9 mouse cellular contexts compared by ENCODE assay signal in genomic region chr4:44982440-44983130, GRCm38 (mm10). TPM values are rescaled to one million over a fixed set of nuclear protein-coding genes. Genes with fewer than 3 reads are reported as not detected.
DNase-seq lines count a peak whose midpoint lies in the region; ATAC-seq and TF ChIP-seq lines count a peak whose summit lies in the region.
"Had no signal": no experiment of that assay in that cellular context is flagged by ENCODE, and none has a peak within 500 bp of the region (broad histone marks: within the 10 kb centered on the region; RNA-seq: fewer than 3 reads in every experiment).

No protein-coding gene starts in this region.

- H3K4me2 ChIP-seq in heart, postnatal 0 days (ENCODE audit: low read depth, low read length): peak overlapping the region; percentile 79
- no peak overlapping the region for H3K4me2 ChIP-seq in embryonic facial prominence, embryonic 11.5 days (ENCODE audit: low read depth, low read length)
- peak overlapping the region; percentile 92 for H3K4me2 ChIP-seq in intestine, embryonic 15.5 days (replicated peaks)
- peak overlapping the region; percentile 97 for H3K4me2 ChIP-seq in liver, embryonic 14.5 days (ENCODE audit: low read depth)

- no peak for TF ChIP-seq EP300 in heart, postnatal 0 days (IDR thresholded peaks at IDR 0.05; ENCODE audit: low read depth)
- TF ChIP-seq EP300 in liver, embryonic 14.5 days (IDR thresholded peaks at IDR 0.05; ENCODE audit: low read depth): no peak

- no peak overlapping the region; the same call in 1 of the 2 replicates for H3K4me3 ChIP-seq in heart, postnatal 0 days (ENCODE audit: low read depth, low read length)
- no peak overlapping the region for H3K4me3 ChIP-seq in embryonic facial prominence, embryonic 11.5 days (ENCODE audit: low read depth, low read length)
- peak overlapping the region; percentile 81 for H3K4me3 ChIP-seq in intestine, embryonic 15.5 days (replicated peaks)
- peak overlapping the region; percentile 61 to 92 for H3K4me3 ChIP-seq in liver, embryonic 14.5 days (ENCODE audit: insufficient read depth in 1 of 2, low read depth in 2 of 2, low read length in 2 of 2)
- H3K4me3 ChIP-seq in thymus, adult 2 months (ENCODE audit: control insufficient read depth, insufficient read depth, low read length): no peak overlapping the region

- H3K4me1 ChIP-seq in heart, postnatal 0 days (ENCODE audit: control insufficient read depth, insufficient read depth): peaks cover 32% of the 10 kb centered on the region
- no peaks in the 10 kb centered on the region for H3K4me1 ChIP-seq in embryonic facial prominence, embryonic 11.5 days (ENCODE audit: control insufficient read depth, insufficient read depth, low read length)
- H3K4me1 ChIP-seq in intestine, embryonic 15.5 days (replicated peaks): peaks cover 23% of the 10 kb centered on the region
- H3K4me1 ChIP-seq in liver, embryonic 14.5 days (replicated peaks; ENCODE audit: control insufficient read depth in 2 of 2, insufficient read depth in 2 of 2, low read length in 1 of 2): peaks cover 7 to 19% of the 10 kb centered on the region in 2 experiments; a peak in 3 of 4 replicates
- H3K4me1 ChIP-seq in thymus, adult 2 months (replicated peaks; ENCODE audit: control insufficient read depth, insufficient read depth, low read length): peaks cover 13% of the 10 kb centered on the region

- H3K9me3 ChIP-seq in heart, postnatal 0 days (replicated peaks; ENCODE audit: control insufficient read depth, low read length): no peaks in the 10 kb centered on the region
- H3K9me3 ChIP-seq in embryonic facial prominence, embryonic 11.5 days (replicated peaks; ENCODE audit: control insufficient read depth, low read length): no peaks in the 10 kb centered on the region
- no peaks in the 10 kb centered on the region for H3K9me3 ChIP-seq in intestine, embryonic 15.5 days
- no peaks in the 10 kb centered on the region for H3K9me3 ChIP-seq in liver, embryonic 14.5 days (ENCODE audit: control insufficient read depth, low read length)

- no peaks in the 10 kb centered on the region for H3K27me3 ChIP-seq in heart, postnatal 0 days (ENCODE audit: control insufficient read depth, insufficient read depth, low read length)
- H3K27me3 ChIP-seq in embryonic facial prominence, embryonic 11.5 days (ENCODE audit: control insufficient read depth, insufficient read depth, low read length): no peaks in the 10 kb centered on the region
- no peaks in the 10 kb centered on the region for H3K27me3 ChIP-seq in intestine, embryonic 15.5 days (replicated peaks)
- H3K27me3 ChIP-seq in liver, embryonic 14.5 days (ENCODE audit: control insufficient read depth, insufficient read depth, low read length): no peaks in the 10 kb centered on the region
- no peaks in the 10 kb centered on the region for H3K27me3 ChIP-seq in thymus, adult 2 months (ENCODE audit: control insufficient read depth, insufficient read depth, low read length)
- H3K27me3 ChIP-seq: Patski had no signal

- H3K36me3 ChIP-seq in heart, postnatal 0 days (replicated peaks; ENCODE audit: control insufficient read depth, insufficient read depth, low read length): peaks cover 37% of the 10 kb centered on the region
- H3K36me3 ChIP-seq in embryonic facial prominence, embryonic 11.5 days (replicated peaks; ENCODE audit: control insufficient read depth, insufficient read depth, low read depth, low read length): no peaks in the 10 kb centered on the region
- H3K36me3 ChIP-seq in intestine, embryonic 15.5 days: peaks cover 16% of the 10 kb centered on the region
- peaks cover 1% of the 10 kb centered on the region; the same call in 1 of the 2 replicates for H3K36me3 ChIP-seq in liver, embryonic 14.5 days (replicated peaks; ENCODE audit: control insufficient read depth, insufficient read depth, low read depth)
- H3K36me3 ChIP-seq in thymus, adult 2 months (ENCODE audit: control insufficient read depth, insufficient read depth, low read length): no peaks in the 10 kb centered on the region

- no peak for ATAC-seq in heart, postnatal 0 days (ENCODE audit: insufficient read depth, low read depth)
- ATAC-seq in embryonic facial prominence, embryonic 11.5 days (replicated peaks; ENCODE audit: insufficient number of reproducible peaks, low FRiP score, low TSS enrichment, low read depth): no peak
- 0 out of 2 replicates have a peak, but pooled peaks have one; percentile 11 for ATAC-seq in intestine, embryonic 15.5 days
- no peak for ATAC-seq in liver, embryonic 14.5 days (ENCODE audit: insufficient read depth)
- ATAC-seq: Patski had no signal

- no peak for TF ChIP-seq POLR2A in thymus, adult 2 months (IDR thresholded peaks at IDR 0.05; ENCODE audit: control insufficient read depth, extremely low read depth, insufficient read depth, low read length, poor library complexity)

- DNase-seq in heart, postnatal 0 days (ENCODE audit: low spot score): no peak
- no peak for DNase-seq in heart, adult 11 months
- no peak for DNase-seq in embryonic facial prominence, embryonic 11.5 days (ENCODE audit: low spot score)
- DNase-seq in liver, embryonic 14.5 days (ENCODE audit: low read depth in 3 of 3, low spot score in 3 of 3): no peak
- no peak for DNase-seq in frontal cortex, postnatal 25 days (ENCODE audit: low spot score in 2 of 2)
- DNase-seq in thymus, adult 2 months: no peak
- DNase-seq in right cerebral cortex, adult 18-20 months: no peak

- WGBS in heart, postnatal 0 days: 52% methylated on average over 11 of the region's 11 CpGs
- 75% methylated on average over 11 of the region's 11 CpGs for WGBS in embryonic facial prominence, embryonic 11.5 days
- WGBS in intestine, embryonic 15.5 days: 61% methylated on average over 11 of the region's 11 CpGs
- WGBS in liver, embryonic 14.5 days (ENCODE audit: insufficient replicate concordance): 44% methylated on average over 11 of the region's 11 CpGs
- 90% methylated on average over 11 of the region's 11 CpGs for WGBS in thymus, adult 2 months

- no peak overlapping the region for H3K27ac ChIP-seq in heart, postnatal 0 days (ENCODE audit: low read depth)
- H3K27ac ChIP-seq in embryonic facial prominence, embryonic 11.5 days (replicated peaks; ENCODE audit: low read depth, low read length): no peak overlapping the region
- H3K27ac ChIP-seq in intestine, embryonic 15.5 days: 0 out of 2 replicates have a peak overlapping the region, but pooled peaks have one; percentile 44
- no peak overlapping the region for H3K27ac ChIP-seq in liver, embryonic 14.5 days
- no peak overlapping the region for H3K27ac ChIP-seq in thymus, adult 2 months (ENCODE audit: control insufficient read depth, insufficient read depth, low read length)

- peak overlapping the region; percentile 69 for H3K9ac ChIP-seq in heart, postnatal 0 days (replicated peaks; ENCODE audit: low read depth, low read length)
- 0 out of 2 replicates have a peak overlapping the region, but pooled peaks have one; percentile 85 for H3K9ac ChIP-seq in embryonic facial prominence, embryonic 11.5 days (replicated peaks; ENCODE audit: low read length)
- H3K9ac ChIP-seq in intestine, embryonic 15.5 days: no peak overlapping the region
- peak overlapping the region; percentile 1; the same call in 1 of the 2 replicates for H3K9ac ChIP-seq in liver, embryonic 14.5 days (replicated peaks)

- TF ChIP-seq CTCF in heart, postnatal 0 days (IDR thresholded peaks at IDR 0.05; ENCODE audit: low read depth): no peak
- TF ChIP-seq CTCF in liver, embryonic 14.5 days (IDR thresholded peaks at IDR 0.05; ENCODE audit: low read depth): no peak
- TF ChIP-seq CTCF in thymus, adult 2 months (IDR thresholded peaks at IDR 0.05; ENCODE audit: borderline replicate concordance, control insufficient read depth, extremely low read depth, insufficient read depth, low read length, poor library complexity): no peak

RNA-seq across cellular contexts. Expression of gene Grhpr, which starts 1.4 kb away (rescaled TPM):
- 88.4 and 147 TPM in 2 replicates for total RNA-seq in heart, postnatal 0 days (2014; rRNA removed; ENCODE audit: low replicate concordance)
- 103 and 108 TPM in 2 replicates for polyA plus RNA-seq in heart, postnatal 0 days (2015; fragmentation: Nextera tagmentation; extraction: Ambion mirVana)
- 43.9 and 47.0 TPM in 2 replicates for polyA plus RNA-seq in embryonic facial prominence, embryonic 11.5 days (2014; fragmentation: Nextera tagmentation; extraction: Ambion mirVana)
- 102 and 112 TPM in 2 replicates for polyA plus RNA-seq in intestine, embryonic 15.5 days (2015; fragmentation: Nextera tagmentation; extraction: Ambion mirVana)
- 47.5 and 50.1 TPM in 2 replicates for polyA plus RNA-seq in liver, embryonic 14.5 days (2012; rRNA removed)
- polyA plus RNA-seq in liver, embryonic 14.5 days (2014; fragmentation: Nextera tagmentation; extraction: Ambion mirVana): 75.7 and 75.9 TPM in 2 replicates
- 33.3 and 35.9 TPM in 2 replicates for polyA plus RNA-seq in thymus, adult 2 months (2012; rRNA removed)

RNA-seq across cellular contexts. Expression of gene Zbtb5, which starts 29.6 kb away (rescaled TPM):
- total RNA-seq in heart, postnatal 0 days (2014; rRNA removed; ENCODE audit: low replicate concordance): 20.3 and 32.0 TPM in 2 replicates
- polyA plus RNA-seq in heart, postnatal 0 days (2015; fragmentation: Nextera tagmentation; extraction: Ambion mirVana): 8.5 and 8.9 TPM in 2 replicates
- polyA plus RNA-seq in embryonic facial prominence, embryonic 11.5 days (2014; fragmentation: Nextera tagmentation; extraction: Ambion mirVana): 41.5 and 42.5 TPM in 2 replicates
- 15.8 and 16.5 TPM in 2 replicates for polyA plus RNA-seq in intestine, embryonic 15.5 days (2015; fragmentation: Nextera tagmentation; extraction: Ambion mirVana)
- polyA plus RNA-seq in liver, embryonic 14.5 days (2012; rRNA removed): 3.3 and 3.5 TPM in 2 replicates
- polyA plus RNA-seq in liver, embryonic 14.5 days (2014; fragmentation: Nextera tagmentation; extraction: Ambion mirVana): 4.5 and 6.2 TPM in 2 replicates
- 26.7 and 27.8 TPM in 2 replicates for polyA plus RNA-seq in thymus, adult 2 months (2012; rRNA removed)

RNA-seq across cellular contexts. Expression of gene Polr1e, which starts 35.8 kb away (rescaled TPM):
- 37.4 and 46.7 TPM in 2 replicates for total RNA-seq in heart, postnatal 0 days (2014; rRNA removed; ENCODE audit: low replicate concordance)
- 71.2 and 77.5 TPM in 2 replicates for polyA plus RNA-seq in heart, postnatal 0 days (2015; fragmentation: Nextera tagmentation; extraction: Ambion mirVana)
- 59.8 and 61.1 TPM in 2 replicates for polyA plus RNA-seq in embryonic facial prominence, embryonic 11.5 days (2014; fragmentation: Nextera tagmentation; extraction: Ambion mirVana)
- polyA plus RNA-seq in intestine, embryonic 15.5 days (2015; fragmentation: Nextera tagmentation; extraction: Ambion mirVana): 34.8 and 35.9 TPM in 2 replicates
- 4.2 and 7.8 TPM in 2 replicates for polyA plus RNA-seq in liver, embryonic 14.5 days (2012; rRNA removed)
- 15.5 and 18.9 TPM in 2 replicates for polyA plus RNA-seq in liver, embryonic 14.5 days (2014; fragmentation: Nextera tagmentation; extraction: Ambion mirVana)
- polyA plus RNA-seq in thymus, adult 2 months (2012; rRNA removed): 11.1 and 14.6 TPM in 2 replicates

Comparison
In these comparisons a context has a peak if more than half of its experiments do, and no peak if none do; other contexts are left out.
1. H3K4me3 ChIP-seq: peak in intestine, embryonic 15.5 days (single experiment) and liver, embryonic 14.5 days (2 of 2); none in heart, postnatal 0 days (single experiment), embryonic facial prominence, embryonic 11.5 days (single experiment) and thymus, adult 2 months (single experiment).